ENCODE assay signal across 30 mouse cellular contexts in genomic region chr10:117406843-117407733, GRCm38 (mm10).
"Had no signal": no experiment of that assay in that cellular context is flagged by ENCODE, and none has a peak within 500 bp of the region (broad histone marks: within the 10 kb centered on the region; RNA-seq: fewer than 3 reads in every experiment).

No protein-coding gene starts in this region.

- H3K4me1 ChIP-seq: hindbrain, embryonic 13.5 days; hindbrain, embryonic 15.5 days; intestine, embryonic 15.5 days had no signal

- H3K4me3 ChIP-seq: heart, embryonic 12.5 days; heart, embryonic 13.5 days; heart, embryonic 15.5 days; hindbrain, embryonic 10.5 days; hindbrain, embryonic 12.5 days; hindbrain, embryonic 13.5 days; hindbrain, embryonic 15.5 days; intestine, embryonic 15.5 days; kidney, embryonic 15.5 days; layer of hippocampus, adult 2 months; left cerebral cortex, adult 2 months had no signal

- DNase-seq: heart, postnatal 10 days; heart, postnatal 14 days; heart, postnatal 36 days; heart, postnatal 4 days; kidney, adult 11 months; kidney, adult 18-20 months; kidney, adult 2 months; kidney, adult 8-10 months; kidney, adult 9 months; kidney, postnatal 10 days; kidney, postnatal 14 days; kidney, postnatal 25 days; kidney, postnatal 36 days; kidney, postnatal 4 days; layer of hippocampus, adult 9-11 months; layer of hippocampus, postnatal 36 days had no signal

- H3K27ac ChIP-seq: heart, embryonic 13.5 days; heart, embryonic 15.5 days; hindbrain, embryonic 10.5 days; hindbrain, embryonic 12.5 days; hindbrain, embryonic 13.5 days; hindbrain, embryonic 14.5 days; hindbrain, embryonic 15.5 days; hindbrain, postnatal 0 days; intestine, embryonic 15.5 days; kidney, embryonic 15.5 days; kidney, postnatal 0 days; layer of hippocampus, adult 2 months; left cerebral cortex, adult 2 months had no signal

- H3K27me3 ChIP-seq: heart, embryonic 12.5 days; heart, embryonic 15.5 days; hindbrain, embryonic 12.5 days; hindbrain, embryonic 13.5 days; hindbrain, embryonic 15.5 days; intestine, embryonic 15.5 days; kidney, embryonic 15.5 days had no signal
